Comparison of ENCODE assay signal across 12 mouse cellular contexts in genomic region chr4:149790546-149790945, GRCm38 (mm10). TPM values are rescaled to one million over a fixed set of nuclear protein-coding genes. Genes with fewer than 3 reads are reported as not detected.
A peak's percentile ranks its signal among the peaks of the same experiment; 100 is the strongest.
DNase-seq lines count a peak whose midpoint lies in the region; ATAC-seq and TF ChIP-seq lines count a peak whose summit lies in the region.
"Had no signal": no experiment of that assay in that cellular context is flagged by ENCODE, and none has a peak within 500 bp of the region (broad histone marks: within the 10 kb centered on the region; RNA-seq: fewer than 3 reads in every experiment).

No protein-coding gene starts in this region.

- H3K9ac ChIP-seq in intestine, embryonic 16.5 days (ENCODE audit: low read depth, low read length): no peak overlapping the region
- no peak overlapping the region for H3K9ac ChIP-seq in intestine, embryonic 15.5 days
- H3K9ac ChIP-seq in neural tube, embryonic 13.5 days: no peak overlapping the region
- no peak overlapping the region for H3K9ac ChIP-seq in liver, postnatal 0 days (replicated peaks)
- H3K9ac ChIP-seq: midbrain, embryonic 13.5 days had no signal

- no peak for TF ChIP-seq EP300 in liver, postnatal 0 days (IDR thresholded peaks at IDR 0.05; ENCODE audit: low read depth)

- DNase-seq in neural tube, embryonic 10.5 days (ENCODE audit: extremely low spot score, low spot score): no peak
- no peak for DNase-seq in liver, postnatal 0 days
- no peak for DNase-seq in thymus, postnatal 0 days (ENCODE audit: low spot score)
- no peak for DNase-seq in layer of hippocampus, adult 9-11 months
- DNase-seq: cerebellum, postnatal 14 days; gastrocnemius, postnatal 36 days; heart, postnatal 14 days; thymus, adult 18-20 months had no signal

- WGBS in intestine, embryonic 16.5 days: 52% methylated on average over 4 of the region's 4 CpGs
- WGBS in intestine, embryonic 15.5 days: 50% methylated on average over 4 of the region's 4 CpGs
- WGBS in neural tube, embryonic 13.5 days: 68% methylated on average over 4 of the region's 4 CpGs
- WGBS in liver, postnatal 0 days (ENCODE audit: insufficient replicate concordance): 36% methylated on average over 4 of the region's 4 CpGs

- H3K27ac ChIP-seq in intestine, embryonic 16.5 days (ENCODE audit: low read length): peak overlapping the region; percentile 4; the same call in 1 of the 2 replicates
- H3K27ac ChIP-seq in intestine, embryonic 15.5 days: no peak overlapping the region
- peak overlapping the region; percentile 68 for H3K27ac ChIP-seq in neural tube, embryonic 13.5 days (replicated peaks)
- peak overlapping the region; percentile 86 for H3K27ac ChIP-seq in liver, postnatal 0 days (ENCODE audit: low read depth)
- H3K27ac ChIP-seq: midbrain, embryonic 13.5 days had no signal

- no peak for TF ChIP-seq CTCF in liver, postnatal 0 days (IDR thresholded peaks at IDR 0.05; ENCODE audit: low read depth)

- H3K4me1 ChIP-seq in intestine, embryonic 16.5 days (ENCODE audit: control insufficient read depth, insufficient read depth, low read length): peaks cover 25% of the 10 kb centered on the region
- H3K4me1 ChIP-seq in intestine, embryonic 15.5 days (replicated peaks): peaks cover 14% of the 10 kb centered on the region; the same call in 1 of the 2 replicates
- peaks cover 28% of the 10 kb centered on the region for H3K4me1 ChIP-seq in neural tube, embryonic 13.5 days (replicated peaks)
- peaks cover 34% of the 10 kb centered on the region for H3K4me1 ChIP-seq in liver, postnatal 0 days (ENCODE audit: insufficient read depth)

- ATAC-seq in intestine, embryonic 16.5 days: no peak
- no peak for ATAC-seq in intestine, embryonic 15.5 days
- ATAC-seq in neural tube, embryonic 13.5 days (ENCODE audit: low read depth): peak; percentile 41; the same call in 1 of the 2 replicates
- ATAC-seq in liver, postnatal 0 days: no peak
- ATAC-seq: midbrain, embryonic 13.5 days had no signal

- H3K27me3 ChIP-seq in intestine, embryonic 16.5 days (replicated peaks; ENCODE audit: control insufficient read depth, insufficient read depth, low read length): no peaks in the 10 kb centered on the region
- H3K27me3 ChIP-seq in intestine, embryonic 15.5 days (replicated peaks): no peaks in the 10 kb centered on the region
- no peaks in the 10 kb centered on the region for H3K27me3 ChIP-seq in neural tube, embryonic 13.5 days
- H3K27me3 ChIP-seq in liver, postnatal 0 days (ENCODE audit: insufficient read depth, low read length): no peaks in the 10 kb centered on the region
- H3K27me3 ChIP-seq: midbrain, embryonic 13.5 days had no signal

- H3K36me3 ChIP-seq in intestine, embryonic 16.5 days (ENCODE audit: control insufficient read depth, insufficient read depth, low read length): no peaks in the 10 kb centered on the region
- H3K36me3 ChIP-seq in intestine, embryonic 15.5 days: no peaks in the 10 kb centered on the region
- no peaks in the 10 kb centered on the region for H3K36me3 ChIP-seq in neural tube, embryonic 13.5 days
- H3K36me3 ChIP-seq in liver, postnatal 0 days (replicated peaks; ENCODE audit: insufficient read depth, low read length): no peaks in the 10 kb centered on the region
- H3K36me3 ChIP-seq: midbrain, embryonic 13.5 days had no signal

- no peak overlapping the region for H3K4me3 ChIP-seq in intestine, embryonic 16.5 days (ENCODE audit: low read length)
- H3K4me3 ChIP-seq in intestine, embryonic 15.5 days (replicated peaks): no peak overlapping the region
- H3K4me3 ChIP-seq in neural tube, embryonic 13.5 days: no peak overlapping the region
- H3K4me3 ChIP-seq in liver, postnatal 0 days (ENCODE audit: low read depth, low read length): no peak overlapping the region
- H3K4me3 ChIP-seq: midbrain, embryonic 13.5 days had no signal

- H3K9me3 ChIP-seq in intestine, embryonic 16.5 days (ENCODE audit: control insufficient read depth, low read length): no peaks in the 10 kb centered on the region
- H3K9me3 ChIP-seq in intestine, embryonic 15.5 days: no peaks in the 10 kb centered on the region
- no peaks in the 10 kb centered on the region for H3K9me3 ChIP-seq in neural tube, embryonic 13.5 days
- no peaks in the 10 kb centered on the region for H3K9me3 ChIP-seq in liver, postnatal 0 days (ENCODE audit: low read length)
- H3K9me3 ChIP-seq: midbrain, embryonic 13.5 days had no signal

- H3K4me2 ChIP-seq in intestine, embryonic 16.5 days (ENCODE audit: low read depth, low read length): no peak overlapping the region
- no peak overlapping the region for H3K4me2 ChIP-seq in intestine, embryonic 15.5 days (replicated peaks)
- H3K4me2 ChIP-seq in neural tube, embryonic 13.5 days: no peak overlapping the region
- H3K4me2 ChIP-seq in liver, postnatal 0 days (ENCODE audit: low read depth, low read length): no peak overlapping the region
- H3K4me2 ChIP-seq: midbrain, embryonic 13.5 days had no signal

RNA-seq across cellular contexts. Expression of gene Slc25a33, which starts 16.5 kb away (rescaled TPM):
- polyA plus RNA-seq in intestine, embryonic 16.5 days (2015; fragmentation: Nextera tagmentation; extraction: Ambion mirVana): 6.8 and 9.1 TPM in 2 replicates
- 9.5 and 10.3 TPM in 2 replicates for polyA plus RNA-seq in intestine, embryonic 15.5 days (2015; fragmentation: Nextera tagmentation; extraction: Ambion mirVana)
- 31.8 and 32.7 TPM in 2 replicates for polyA plus RNA-seq in neural tube, embryonic 13.5 days (2015; fragmentation: Nextera tagmentation; extraction: Ambion mirVana)
- polyA plus RNA-seq in liver, postnatal 0 days (2015; fragmentation: Nextera tagmentation; extraction: Ambion mirVana): 52.2 and 53.2 TPM in 2 replicates
- 7.4 and 7.8 TPM in 2 replicates for polyA plus RNA-seq in thymus, postnatal 0 days (2015; fragmentation: Nextera tagmentation; extraction: Ambion mirVana)

RNA-seq across cellular contexts. Expression of gene Tmem201, which starts 52.7 kb away (rescaled TPM):
- polyA plus RNA-seq in intestine, embryonic 16.5 days (2015; fragmentation: Nextera tagmentation; extraction: Ambion mirVana): 21.2 and 22.8 TPM in 2 replicates
- 23.3 and 24.7 TPM in 2 replicates for polyA plus RNA-seq in intestine, embryonic 15.5 days (2015; fragmentation: Nextera tagmentation; extraction: Ambion mirVana)
- polyA plus RNA-seq in neural tube, embryonic 13.5 days (2015; fragmentation: Nextera tagmentation; extraction: Ambion mirVana): 41.1 and 41.4 TPM in 2 replicates
- polyA plus RNA-seq in liver, postnatal 0 days (2015; fragmentation: Nextera tagmentation; extraction: Ambion mirVana): 5.1 and 5.8 TPM in 2 replicates
- 11.5 and 11.7 TPM in 2 replicates for polyA plus RNA-seq in thymus, postnatal 0 days (2015; fragmentation: Nextera tagmentation; extraction: Ambion mirVana)
